Mouse (Mus musculus): Measurements from ENCODE around the gene Nat8.

- TF ChIP-seq POLR2A (IDR thresholded peaks at IDR 0.05; ENCODE audit: insufficient read depth, low read depth, low read length) (no peak), CTCF (IDR thresholded peaks at IDR 0.05; ENCODE audit: insufficient read depth, low read depth, low read length) (no peak)
These were observed 13.5 kb downstream of the Nat8 start for GRCm38 (mm10) chr6:85818338-85818737.

Data from olfactory bulb, adult 2 months (tissue).